Mouse (Mus musculus) liver, embryonic 14.5 days (tissue): ENCODE data around the gene Tm9sf3.

Source experiments
- CTCF ChIP-seq: IDR thresholded peaks from 2 replicates; pipeline ENCODE4 v1.5.1; 2016; ENCODE audit warnings: antibody characterized with exemption, low read depth, control low read depth
- EP300 ChIP-seq: IDR thresholded peaks from 2 replicates; pipeline ENCODE4 v1.6.1; 2016; ENCODE audit warnings: antibody characterized with exemption, low read depth

DNA sequence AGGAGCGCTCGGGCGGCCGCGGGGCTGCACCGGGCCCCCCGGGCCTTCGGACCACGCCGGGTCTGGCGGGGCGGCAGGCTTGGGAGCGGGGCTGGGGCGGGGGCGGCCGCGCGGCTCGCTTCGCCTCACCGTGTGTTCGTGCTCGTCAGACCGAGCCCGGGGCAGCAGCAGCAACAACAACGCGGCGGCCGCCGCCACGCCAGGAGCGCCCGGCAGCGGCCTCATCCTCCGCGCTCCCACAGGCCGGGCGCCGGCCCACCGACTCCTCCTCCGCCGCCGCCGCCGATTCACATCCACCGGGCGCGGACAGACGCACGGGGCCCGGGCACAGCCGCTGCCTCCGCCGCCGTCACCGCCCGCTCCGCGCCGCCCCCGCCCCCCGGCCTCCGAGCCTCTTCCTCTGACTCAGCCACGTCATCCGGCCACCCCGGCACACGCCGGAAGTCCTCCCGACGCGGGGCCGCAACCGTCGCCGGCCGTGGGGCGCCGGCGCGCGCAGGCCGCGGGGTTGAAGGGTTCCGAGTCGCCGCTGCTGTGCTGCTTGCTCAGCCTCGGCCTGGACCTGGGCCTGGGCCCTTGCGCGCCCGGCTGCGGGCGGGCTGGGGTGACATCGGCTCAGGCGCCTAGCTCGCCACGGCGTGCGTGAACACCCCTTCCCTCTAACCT, at the start of gene Tm9sf3:
- TF ChIP-seq EP300 = no peak
- TF ChIP-seq CTCF = no peak
